Mouse (Mus musculus): Measurements from ENCODE around the gene Lyst. TPM values are rescaled to one million over a fixed set of nuclear protein-coding genes. Genes with fewer than 3 reads are reported as not detected.

Lyst gene
- total and polyA plus RNA-seq, 2 experiments from 2014 or later: 1.9 to 6.3 TPM

- Histone ChIP-seq H3K4me1 (ENCODE audit: control insufficient read depth, insufficient read depth) (no peaks in the 10 kb centered on the region), H3K9ac (replicated peaks; ENCODE audit: low read depth, low read length) (no peak overlapping the region), H3K27me3 (ENCODE audit: control insufficient read depth, insufficient read depth, low read length) (no peaks in the 10 kb centered on the region), H3K36me3 (replicated peaks; ENCODE audit: control insufficient read depth, insufficient read depth, low read length) (no peaks in the 10 kb centered on the region), H3K4me3 (ENCODE audit: low read depth, low read length) (no peak overlapping the region), H3K9me3 (replicated peaks; ENCODE audit: control insufficient read depth, low read length) (no peaks in the 10 kb centered on the region), H3K27ac (ENCODE audit: low read depth) (no peak overlapping the region), H3K4me2 (ENCODE audit: low read depth, low read length) (no peak overlapping the region)
- 62% methylated on average over 8 of the region's 8 CpGs for WGBS
- TF ChIP-seq CTCF (IDR thresholded peaks at IDR 0.05; ENCODE audit: low read depth) (no peak), EP300 (IDR thresholded peaks at IDR 0.05; ENCODE audit: low read depth) (no peak)
- DNase-seq (ENCODE audit: low spot score): no peak
- no peak for ATAC-seq (ENCODE audit: insufficient read depth, low read depth)
These were observed 208.6 kb downstream of the Lyst start for GRCm38 (mm10) chr13:13798775-13799174.

- DNase-seq (ENCODE audit: low spot score) (no peak), ATAC-seq (ENCODE audit: insufficient read depth, low read depth) (no peak)
- H3K4me1 ChIP-seq (ENCODE audit: control insufficient read depth, insufficient read depth): no peaks in the 10 kb centered on the region
- no peaks in the 10 kb centered on the region for H3K36me3 ChIP-seq (replicated peaks; ENCODE audit: control insufficient read depth, insufficient read depth, low read length)
- H3K27me3 ChIP-seq (ENCODE audit: control insufficient read depth, insufficient read depth, low read length): no peaks in the 10 kb centered on the region
- no peak overlapping the region for H3K9ac ChIP-seq (replicated peaks; ENCODE audit: low read depth, low read length)
- 35% methylated on average over 11 of the region's 11 CpGs for WGBS
- no peak overlapping the region for H3K4me2 ChIP-seq (ENCODE audit: low read depth, low read length)
- no peak overlapping the region for H3K4me3 ChIP-seq (ENCODE audit: low read depth, low read length)
- TF ChIP-seq CTCF (IDR thresholded peaks at IDR 0.05; ENCODE audit: low read depth) (no peak), EP300 (IDR thresholded peaks at IDR 0.05; ENCODE audit: low read depth) (no peak)
- no peaks in the 10 kb centered on the region for H3K9me3 ChIP-seq (replicated peaks; ENCODE audit: control insufficient read depth, low read length)
- no peak overlapping the region for H3K27ac ChIP-seq (ENCODE audit: low read depth)
These were observed 218.3 kb downstream of the Lyst start for GRCm38 (mm10) chr13:13808337-13809132.

- ATAC-seq (ENCODE audit: insufficient read depth, low read depth): no peak
- H3K27me3 ChIP-seq (ENCODE audit: control insufficient read depth, insufficient read depth, low read length): no peaks in the 10 kb centered on the region
- 75% methylated on average over 7 of the region's 7 CpGs for WGBS
- no peak overlapping the region for H3K9ac ChIP-seq (replicated peaks; ENCODE audit: low read depth, low read length)
- H3K36me3 ChIP-seq (replicated peaks; ENCODE audit: control insufficient read depth, insufficient read depth, low read length): no peaks in the 10 kb centered on the region
- H3K4me2 ChIP-seq (ENCODE audit: low read depth, low read length): no peak overlapping the region
- H3K27ac ChIP-seq (ENCODE audit: low read depth): no peak overlapping the region
- H3K9me3 ChIP-seq (replicated peaks; ENCODE audit: control insufficient read depth, low read length): no peaks in the 10 kb centered on the region
- no peak overlapping the region for H3K4me3 ChIP-seq (ENCODE audit: low read depth, low read length)
- TF ChIP-seq CTCF (IDR thresholded peaks at IDR 0.05; ENCODE audit: low read depth): no peak
- TF ChIP-seq EP300 (IDR thresholded peaks at IDR 0.05; ENCODE audit: low read depth): no peak
- H3K4me1 ChIP-seq (ENCODE audit: control insufficient read depth, insufficient read depth): no peaks in the 10 kb centered on the region
- DNase-seq (ENCODE audit: low spot score): no peak
These were observed 220.7 kb downstream of the Lyst start for GRCm38 (mm10) chr13:13810885-13811284.

GRCm38 (mm10) chr13:13818696-13819095 lies 228.5 kb downstream of the Lyst start:
- no peaks in the 10 kb centered on the region for H3K9me3 ChIP-seq (replicated peaks; ENCODE audit: control insufficient read depth, low read length)
- H3K27me3 ChIP-seq (ENCODE audit: control insufficient read depth, insufficient read depth, low read length): no peaks in the 10 kb centered on the region
- no peaks in the 10 kb centered on the region for H3K36me3 ChIP-seq (replicated peaks; ENCODE audit: control insufficient read depth, insufficient read depth, low read length)
- H3K4me1 ChIP-seq (ENCODE audit: control insufficient read depth, insufficient read depth): no peaks in the 10 kb centered on the region
- H3K9ac ChIP-seq (replicated peaks; ENCODE audit: low read depth, low read length): no peak overlapping the region
- no peak overlapping the region for H3K27ac ChIP-seq (ENCODE audit: low read depth)
- 61% methylated on average over 3 of the region's 3 CpGs for WGBS
- TF ChIP-seq CTCF (IDR thresholded peaks at IDR 0.05; ENCODE audit: low read depth) (no peak), EP300 (IDR thresholded peaks at IDR 0.05; ENCODE audit: low read depth) (no peak)
- no peak for ATAC-seq (ENCODE audit: insufficient read depth, low read depth)
- no peak for DNase-seq (ENCODE audit: low spot score)
- no peak overlapping the region for H3K4me2 ChIP-seq (ENCODE audit: low read depth, low read length)
- no peak overlapping the region for H3K4me3 ChIP-seq (ENCODE audit: low read depth, low read length)

- Histone ChIP-seq H3K9ac (replicated peaks; ENCODE audit: low read depth, low read length) (no peak overlapping the region), H3K4me3 (ENCODE audit: low read depth, low read length) (no peak overlapping the region), H3K36me3 (replicated peaks; ENCODE audit: control insufficient read depth, insufficient read depth, low read length) (no peaks in the 10 kb centered on the region), H3K27me3 (ENCODE audit: control insufficient read depth, insufficient read depth, low read length) (no peaks in the 10 kb centered on the region), H3K9me3 (replicated peaks; ENCODE audit: control insufficient read depth, low read length) (no peaks in the 10 kb centered on the region), H3K4me2 (ENCODE audit: low read depth, low read length) (no peak overlapping the region), H3K27ac (ENCODE audit: low read depth) (no peak overlapping the region), H3K4me1 (ENCODE audit: control insufficient read depth, insufficient read depth) (no peaks in the 10 kb centered on the region)
- ATAC-seq (ENCODE audit: insufficient read depth, low read depth): no peak
- DNase-seq (ENCODE audit: low spot score): no peak
- WGBS: 63% methylated on average over 7 of the region's 7 CpGs
- TF ChIP-seq CTCF (IDR thresholded peaks at IDR 0.05; ENCODE audit: low read depth): no peak
- TF ChIP-seq EP300 (IDR thresholded peaks at IDR 0.05; ENCODE audit: low read depth): no peak
These were observed 230.3 kb downstream of the Lyst start for GRCm38 (mm10) chr13:13820234-13821123.

Data from heart, postnatal 0 days (tissue).